Mouse (Mus musculus) neural tube, embryonic 11.5 days (tissue): Measurements from ENCODE around the gene Mdm4. TPM values are rescaled to one million over a fixed set of nuclear protein-coding genes. Genes with fewer than 3 reads are reported as not detected.

Source experiments
- ATAC-seq: fragments of 200-750 bp; cut with Nextera tagmentation; 2 replicates; pipeline ENCODE4 v1.8.0; 2017; ENCODE audit warnings: moderate number of reproducible peaks, mild to moderate bottlenecking, moderate TSS enrichment, moderate library complexity; ENCODE audit not compliant: insufficient read depth, low FRiP score, low TSS enrichment
- DNase-seq: peaks from one replicate; pipeline ENCODE4 v3.0.0-alpha.2; 2015; ENCODE audit warnings: low spot score
- H3K27ac ChIP-seq: fragments of 300-500 bp; sonication (generic); 2 replicates; pipeline ENCODE4 v1.5.1; 2014; ENCODE audit warnings: low read depth, mild to moderate bottlenecking, low read length
- H3K27me3 ChIP-seq: fragments of 300-500 bp; sonication (generic); 2 replicates; pipeline ENCODE4 v1.6.1; 2014; ENCODE audit warnings: mild to moderate bottlenecking, low read length, mixed read lengths; ENCODE audit not compliant: control insufficient read depth, insufficient read depth
- H3K36me3 ChIP-seq: fragments of 300-500 bp; sonication (generic); 2 replicates; pipeline ENCODE4 v1.6.1; 2014; ENCODE audit warnings: mild to moderate bottlenecking, low read length, moderate library complexity, mixed read lengths; ENCODE audit not compliant: control insufficient read depth, insufficient read depth
- H3K4me1 ChIP-seq: fragments of 300-500 bp; sonication (generic); 2 replicates; pipeline ENCODE4 v1.6.1; 2014; ENCODE audit warnings: low read length, mixed read lengths; ENCODE audit not compliant: control insufficient read depth, insufficient read depth
- H3K4me2 ChIP-seq: fragments of 300-500 bp; sonication (generic); 2 replicates; pipeline ENCODE4 v1.6.1; 2014; ENCODE audit warnings: low read depth, mild to moderate bottlenecking, moderate library complexity
- H3K4me3 ChIP-seq: fragments of 300-500 bp; sonication (generic); 2 replicates; pipeline ENCODE4 v1.5.1; 2014; ENCODE audit warnings: low read depth, low read length
- H3K9ac ChIP-seq: fragments of 300-500 bp; sonication (generic); 2 replicates; pipeline ENCODE4 v1.6.1; 2014; ENCODE audit warnings: mild to moderate bottlenecking, low read length
- H3K9me3 ChIP-seq: fragments of 300-500 bp; sonication (generic); 2 replicates; pipeline ENCODE4 v1.6.1; 2016; ENCODE audit warnings: low read length; ENCODE audit not compliant: control insufficient read depth
- WGBS: fragments of 180-500 bp; shearing (Covaris S2); extraction: QIAGEN DNeasy Blood & Tissue Kit; methylation state at CpG from one replicate; pipeline ENCODE4 v1.1.7; 2014; 5-methylcytosine and 5-hydroxymethylcytosine counted together
- polyA plus RNA-seq: library from polyadenylated mRNA; unstranded; fragments of >200 nt; fragmentation: Nextera tagmentation; extraction: Ambion mirVana; gene quantifications from 2 replicates; pipeline ENCODE4 v1.2.1, GENCODE M21; 2014

Mdm4 gene
- polyA plus RNA-seq, 1 experiment from 2014 or later: 41.2 TPM

DNA sequence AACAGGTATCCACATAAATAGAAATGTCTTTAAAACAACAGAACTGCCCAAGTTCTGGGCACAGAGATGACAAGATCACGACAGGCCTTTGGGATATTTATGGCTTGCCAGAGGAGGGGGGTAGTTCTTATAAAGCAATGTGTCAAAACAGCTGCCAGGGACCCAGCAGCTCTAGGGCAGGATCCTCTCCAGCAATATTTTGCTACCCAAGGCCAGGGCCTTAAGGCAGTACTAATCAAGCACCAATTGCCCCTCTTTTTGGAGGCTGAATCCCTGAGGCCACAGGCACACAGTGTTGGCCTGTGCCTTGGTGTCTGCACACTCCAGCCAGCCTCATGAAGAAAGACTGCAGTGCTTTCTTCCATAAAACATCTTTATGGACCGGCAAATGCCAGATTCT is 66.3 kb downstream of the Mdm4 start:
- Histone ChIP-seq H3K9me3 (0 out of 2 replicates have a peak, but pooled peaks cover 3% of the 10 kb centered on the region), H3K27ac (no peak overlapping the region), H3K4me3 (no peak overlapping the region), H3K4me2 (no peak overlapping the region), H3K9ac (no peak overlapping the region), H3K4me1 (no peaks in the 10 kb centered on the region), H3K27me3 (no peaks in the 10 kb centered on the region), H3K36me3 (no peaks in the 10 kb centered on the region)
- DNase-seq (no peak), ATAC-seq (no peak)
- 91% methylated on average over 2 of the region's 2 CpGs for WGBS

GRCm38 (mm10) chr1:132961751-132962150 is 68.6 kb downstream of the Mdm4 start:
- WGBS: 91% methylated on average over 3 of the region's 3 CpGs
- no peak for DNase-seq
- no peaks in the 10 kb centered on the region for H3K27me3 ChIP-seq
- H3K4me3 ChIP-seq: no peak overlapping the region
- H3K27ac ChIP-seq: no peak overlapping the region
- no peaks in the 10 kb centered on the region for H3K36me3 ChIP-seq
- no peak for ATAC-seq
- no peak overlapping the region for H3K4me2 ChIP-seq
- H3K9me3 ChIP-seq: 0 out of 2 replicates have a peak, but pooled peaks cover 2% of the 10 kb centered on the region
- H3K4me1 ChIP-seq: no peaks in the 10 kb centered on the region
- no peak overlapping the region for H3K9ac ChIP-seq

DNA sequence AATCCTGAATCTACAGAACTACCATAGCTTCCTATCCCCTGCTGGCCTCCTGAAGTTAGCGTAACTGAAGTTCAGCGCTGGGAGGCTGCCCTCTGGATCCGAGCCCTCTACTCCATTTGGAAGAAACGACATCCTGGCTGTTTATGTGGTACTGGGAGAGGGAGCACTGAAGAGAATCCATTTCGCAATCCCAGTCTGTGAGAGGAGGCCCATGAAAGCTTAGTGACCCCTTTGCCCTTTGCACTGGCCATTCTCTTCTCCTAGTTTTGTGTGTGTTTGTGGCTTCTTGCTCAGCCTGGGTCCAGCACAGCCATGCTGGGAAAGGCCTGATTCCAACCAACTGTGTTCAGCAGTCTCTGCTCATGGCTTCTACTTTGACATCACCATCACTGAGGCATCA is 73.6 kb downstream of the Mdm4 start:
- Histone ChIP-seq H3K4me1 (no peaks in the 10 kb centered on the region), H3K36me3 (no peaks in the 10 kb centered on the region), H3K4me2 (no peak overlapping the region), H3K27me3 (no peaks in the 10 kb centered on the region), H3K4me3 (no peak overlapping the region), H3K9me3 (no peaks in the 10 kb centered on the region), H3K27ac (no peak overlapping the region), H3K9ac (no peak overlapping the region)
- WGBS: 81% methylated on average over 5 of the region's 5 CpGs
- ATAC-seq (no peak), DNase-seq (no peak)

DNA sequence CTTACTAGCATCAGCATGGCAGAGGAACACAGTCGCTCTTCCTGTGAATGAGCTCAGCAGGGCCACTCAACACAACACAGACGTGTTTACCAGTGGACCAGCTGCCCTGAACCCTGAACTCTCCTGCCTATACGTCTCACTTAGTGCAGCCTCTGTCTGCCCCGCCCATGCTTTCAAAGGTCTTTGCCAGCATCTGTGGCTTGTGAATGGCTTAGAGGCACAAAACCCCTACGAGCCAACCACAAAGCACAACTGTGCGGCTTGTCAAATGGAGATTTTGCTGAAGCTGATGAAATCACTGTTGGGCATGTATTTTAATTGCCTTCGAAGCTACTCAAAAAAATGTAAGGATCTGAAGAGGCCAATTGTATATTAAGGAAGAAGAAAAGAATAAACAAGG is 82.5 kb downstream of the Mdm4 start:
- no peak overlapping the region for H3K4me3 ChIP-seq
- H3K27me3 ChIP-seq: no peaks in the 10 kb centered on the region
- DNase-seq (no peak), ATAC-seq (no peak)
- H3K9ac ChIP-seq: no peak overlapping the region
- WGBS: 45% methylated on average over 7 of the region's 7 CpGs
- no peak overlapping the region for H3K27ac ChIP-seq
- H3K9me3 ChIP-seq: no peaks in the 10 kb centered on the region
- H3K4me1 ChIP-seq: no peaks in the 10 kb centered on the region
- H3K36me3 ChIP-seq: no peaks in the 10 kb centered on the region
- H3K4me2 ChIP-seq: no peak overlapping the region

DNA sequence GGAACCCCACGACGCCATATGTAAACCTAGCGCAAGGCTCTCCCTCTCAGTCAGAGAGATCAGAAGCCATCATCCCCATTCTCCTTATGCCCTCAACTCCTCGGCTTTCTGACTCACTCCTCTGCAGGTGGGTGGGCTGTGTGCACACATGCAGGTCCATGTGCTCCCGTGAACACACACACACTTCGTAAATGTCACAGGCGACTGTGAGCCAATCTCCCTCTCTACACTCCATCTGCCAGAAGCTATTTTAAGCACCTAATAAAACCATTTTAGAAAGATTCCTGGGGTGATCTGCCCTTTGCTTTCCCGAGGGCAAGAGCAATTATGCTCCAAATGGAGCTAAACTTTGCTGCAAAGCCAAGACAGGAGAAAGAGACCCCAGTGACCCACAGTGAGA is 84.5 kb downstream of the Mdm4 start:
- Histone ChIP-seq H3K4me1 (no peaks in the 10 kb centered on the region), H3K36me3 (no peaks in the 10 kb centered on the region), H3K4me3 (no peak overlapping the region), H3K4me2 (no peak overlapping the region), H3K27ac (no peak overlapping the region), H3K9ac (no peak overlapping the region), H3K9me3 (no peaks in the 10 kb centered on the region), H3K27me3 (no peaks in the 10 kb centered on the region)
- ATAC-seq (no peak), DNase-seq (no peak)
- 30% methylated on average over 8 of the region's 8 CpGs for WGBS

DNA sequence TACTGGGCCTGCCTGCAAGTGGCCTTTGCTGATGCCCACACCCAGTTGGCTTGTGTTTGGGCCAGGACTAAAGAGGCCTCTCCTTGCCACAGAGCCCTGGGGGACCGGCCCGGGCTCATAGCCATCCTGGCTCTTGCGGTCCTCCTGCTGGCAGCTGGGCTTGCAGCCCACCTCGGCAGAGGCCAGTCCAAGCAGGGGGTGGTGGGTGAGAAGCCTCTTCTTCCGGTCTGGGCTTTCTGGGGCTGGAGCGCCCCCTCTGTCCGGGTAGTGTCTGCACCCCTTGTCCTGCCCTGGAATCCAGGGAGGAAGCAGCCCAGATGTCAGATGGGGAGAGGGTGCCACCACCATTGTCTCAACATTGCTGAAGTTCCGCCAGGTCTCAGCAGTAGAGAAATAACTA is 91.4 kb downstream of the Mdm4 start:
- Histone ChIP-seq H3K36me3 (no peaks in the 10 kb centered on the region), H3K9me3 (no peaks in the 10 kb centered on the region), H3K27ac (no peak overlapping the region), H3K9ac (no peak overlapping the region), H3K4me2 (no peak overlapping the region), H3K4me1 (no peaks in the 10 kb centered on the region), H3K27me3 (no peaks in the 10 kb centered on the region), H3K4me3 (no peak overlapping the region)
- DNase-seq (no peak), ATAC-seq (no peak)
- 81% methylated on average over 8 of the region's 8 CpGs for WGBS

GRCm38 (mm10) chr1:132937296-132938030 is 92.9 kb downstream of the Mdm4 start:
- H3K4me2 ChIP-seq: no peak overlapping the region
- H3K9me3 ChIP-seq: no peaks in the 10 kb centered on the region
- no peaks in the 10 kb centered on the region for H3K36me3 ChIP-seq
- no peak overlapping the region for H3K27ac ChIP-seq
- H3K4me1 ChIP-seq: no peaks in the 10 kb centered on the region
- WGBS: 87% methylated on average over 26 of the region's 26 CpGs
- no peak overlapping the region for H3K9ac ChIP-seq
- DNase-seq: no peak
- ATAC-seq: no peak
- H3K27me3 ChIP-seq: no peaks in the 10 kb centered on the region
- H3K4me3 ChIP-seq: no peak overlapping the region

DNA sequence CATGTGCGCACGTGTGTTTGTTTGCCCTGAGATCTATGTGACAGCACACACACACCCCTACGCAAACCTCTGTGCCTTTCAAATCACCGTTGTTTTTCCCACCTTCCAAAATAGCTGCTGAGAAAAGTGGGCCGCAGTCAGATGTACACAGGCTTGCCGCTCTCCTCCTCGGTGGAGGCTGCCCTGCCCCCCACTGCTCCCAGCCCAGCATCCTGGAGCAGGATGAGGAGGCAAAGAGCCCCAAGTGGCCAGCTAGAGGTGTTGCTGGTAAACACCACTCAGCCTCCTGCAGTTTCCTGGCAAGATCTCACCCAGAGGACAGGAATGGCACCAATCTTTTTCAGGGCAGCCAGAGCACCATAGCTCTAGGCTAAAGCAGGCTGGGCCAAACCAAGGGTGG is 95.5 kb downstream of the Mdm4 start:
- Histone ChIP-seq H3K4me3 (no peak overlapping the region), H3K4me2 (no peak overlapping the region), H3K27ac (no peak overlapping the region), H3K36me3 (no peaks in the 10 kb centered on the region), H3K27me3 (no peaks in the 10 kb centered on the region), H3K4me1 (no peaks in the 10 kb centered on the region), H3K9ac (no peak overlapping the region), H3K9me3 (no peaks in the 10 kb centered on the region)
- ATAC-seq: peak; percentile 35; the same call in 1 of the 2 replicates
- WGBS: 37% methylated on average over 7 of the region's 7 CpGs
- DNase-seq: peak; percentile 57

DNA sequence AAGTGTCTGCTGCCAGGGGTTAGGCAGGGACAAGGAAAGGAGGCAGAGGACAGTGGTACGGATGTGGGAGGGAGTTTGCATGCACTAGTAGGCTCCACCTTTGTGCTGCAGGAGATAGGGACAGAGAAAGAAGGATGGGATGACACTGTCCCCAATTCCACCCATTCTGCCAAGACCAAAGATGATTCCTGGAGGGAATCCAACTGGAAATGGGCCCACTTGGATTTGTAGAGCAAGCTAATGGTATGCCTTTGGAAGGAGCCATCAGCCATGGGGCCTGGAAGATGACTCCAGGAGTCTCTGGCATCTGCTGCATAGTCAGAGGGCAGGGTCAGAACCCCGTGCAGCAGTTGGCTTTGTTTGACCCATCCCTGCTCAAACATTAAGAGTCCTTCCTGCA is 97.9 kb downstream of the Mdm4 start:
- no peak for ATAC-seq
- no peak overlapping the region for H3K27ac ChIP-seq

More for the DNA sequence above, 97.9 kb downstream of the Mdm4 start:
- Histone ChIP-seq H3K36me3 (no peaks in the 10 kb centered on the region), H3K4me2 (no peak overlapping the region), H3K9me3 (no peaks in the 10 kb centered on the region), H3K27me3 (no peaks in the 10 kb centered on the region), H3K9ac (no peak overlapping the region), H3K4me1 (peaks cover 6% of the 10 kb centered on the region; the same call in 1 of the 2 replicates), H3K4me3 (no peak overlapping the region)
- DNase-seq: no peak
- 87% methylated on average over 2 of the region's 2 CpGs for WGBS
